Mouse (Mus musculus): ENCODE measurements around the gene Ccdc63.

Ccdc63 gene

GRCm38 (mm10) chr5:122080930-122081329 is 59.7 kb downstream of the Ccdc63 start:
- peak; percentile 81 to 85 for DNase-seq

- DNase-seq: no peak
Measured at GRCm38 (mm10) chr5:122079796-122080195, 60.8 kb downstream of the Ccdc63 start.

GRCm38 (mm10) chr5:122077244-122077643 is 63.4 kb downstream of the Ccdc63 start:
- no peak for DNase-seq

- DNase-seq: no peak
Measured at GRCm38 (mm10) chr5:122075736-122076135, 64.9 kb downstream of the Ccdc63 start.

GRCm38 (mm10) chr5:122071997-122072396 is 68.6 kb downstream of the Ccdc63 start:
- DNase-seq: no peak

GRCm38 (mm10) chr5:122070963-122071800 is 69.4 kb downstream of the Ccdc63 start:
- no peak for DNase-seq

GRCm38 (mm10) chr5:122068563-122068962 is 72.1 kb downstream of the Ccdc63 start:
- DNase-seq: no peak

- no peak for DNase-seq
Measured at GRCm38 (mm10) chr5:122063204-122063933, 77.3 kb downstream of the Ccdc63 start.

GRCm38 (mm10) chr5:122062479-122062878 is 78.1 kb downstream of the Ccdc63 start:
- no peak for DNase-seq

- no peak for DNase-seq
Measured at GRCm38 (mm10) chr5:122060767-122061333, 79.8 kb downstream of the Ccdc63 start.

GRCm38 (mm10) chr5:122059060-122060017 is 81.3 kb downstream of the Ccdc63 start:
- DNase-seq: peak; percentile 63 to 75

All from cerebellum, adult 18-20 months (tissue).